Mouse (Mus musculus) lung, adult 2 months (tissue): ENCODE measurements around the gene Tns4. TPM values are rescaled to one million over a fixed set of nuclear protein-coding genes. Genes with fewer than 3 reads are reported as not detected.
A peak's percentile ranks its signal among the peaks of the same experiment; 100 is the strongest.

Experiments
- DNase-seq: peaks from one replicate; pipeline ENCODE4 v3.0.0; 2022
- H3K4me1 ChIP-seq: fragments of 200-500 bp; 2 replicates; pipeline ENCODE4 v1.6.1; 2011; ENCODE audit warnings: low read length; ENCODE audit not compliant: control insufficient read depth, insufficient read depth
- H3K4me3 ChIP-seq: fragments of 200-500 bp; replicated peaks from 2 replicates; pipeline ENCODE3; 2011; ENCODE audit warnings: low read depth, mild to moderate bottlenecking, control low read depth, low read length; ENCODE audit errors: extremely low read depth
- CTCF ChIP-seq: fragments of 200-500 bp; IDR thresholded peaks from 2 replicates; pipeline ENCODE4 v1.5.1; 2011; ENCODE audit warnings: mild to moderate bottlenecking, low read length, control low read depth; ENCODE audit not compliant: insufficient read depth
- POLR2A ChIP-seq: fragments of 200-500 bp; IDR thresholded peaks from 2 replicates; pipeline ENCODE4 v1.6.1; 2011; ENCODE audit warnings: low read depth, mild to moderate bottlenecking, control low read depth, low read length, borderline replicate concordance; ENCODE audit errors: extremely low read depth
- WGBS: fragments of 180-500 bp; shearing (Covaris S2); methylation state at CpG from one replicate; pipeline ENCODE4 v1.1.7; 2018; 5-methylcytosine and 5-hydroxymethylcytosine counted together
- polyA plus RNA-seq: library from polyadenylated mRNA; depleted of rRNA; stranded (reverse); fragments of >200 nt; gene quantifications from 2 replicates; pipeline ENCODE4 v1.2.3, GENCODE M21; 2012

Tns4 gene
- polyA plus RNA-seq, 1 experiment = 4.9 TPM

- WGBS = 30% methylated on average over 16 of the region's 16 CpGs
- Histone ChIP-seq H3K4me1 (peaks cover 11% of the 10 kb centered on the region), H3K4me3 (peak overlapping the region; percentile 67)
- TF ChIP-seq CTCF (no peak), POLR2A (no peak)
- no peak for DNase-seq
Observed at GRCm38 (mm10) chr11:99041841-99042780, 47.0 kb downstream of the Tns4 start.

DNA sequence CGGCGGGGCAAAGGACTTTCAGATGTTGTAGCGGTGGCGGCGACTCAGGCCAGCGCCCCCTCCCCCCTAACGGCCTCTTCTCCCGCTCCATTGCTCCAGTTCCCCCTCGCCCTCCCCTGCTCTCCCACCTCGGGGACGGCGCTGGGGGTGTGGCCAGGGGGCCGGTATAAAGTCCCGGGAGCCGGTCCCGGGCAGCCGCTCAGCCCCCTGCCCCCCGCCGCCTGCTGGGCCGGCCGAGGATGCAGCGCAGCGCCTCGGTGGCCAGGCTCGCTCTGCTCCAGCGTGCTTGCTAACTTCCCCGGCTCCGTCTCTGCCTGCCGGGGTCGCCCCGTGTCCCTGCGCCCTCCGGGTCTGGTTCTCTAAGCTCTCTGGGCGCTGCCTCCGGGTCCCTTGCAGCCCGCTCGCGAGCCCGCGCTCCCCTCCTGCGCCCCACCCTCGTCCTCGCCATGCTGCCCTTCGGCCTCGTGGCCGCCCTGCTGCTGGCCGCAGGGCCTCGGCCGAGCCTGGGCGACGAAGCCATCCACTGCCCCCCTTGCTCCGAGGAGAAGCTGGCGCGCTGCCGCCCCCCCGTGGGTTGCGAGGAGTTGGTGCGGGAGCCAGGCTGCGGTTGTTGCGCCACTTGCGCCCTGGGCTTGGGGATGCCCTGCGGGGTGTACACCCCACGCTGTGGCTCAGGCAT, 47.9 kb downstream of the Tns4 start, which contains the start of gene Igfbp4:
Gene Igfbp4 (plus strand): TSS at position 194 of the 679 bp plus-strand sequence.
- TF ChIP-seq CTCF (no peak), POLR2A (0 out of 2 replicates have a peak, but pooled peaks have one; percentile 39)
- DNase-seq = peak; percentile 52

GRCm38 (mm10) chr11:99040346-99040974, 48.6 kb downstream of the Tns4 start:
- Histone ChIP-seq H3K4me3 (peak overlapping the region; percentile 59), H3K4me1 (peaks cover 11% of the 10 kb centered on the region)
- DNase-seq = no peak
- no peak for TF ChIP-seq POLR2A
- TF ChIP-seq CTCF = peak; percentile 19; the same call in 1 of the 2 replicates
- WGBS = 4% methylated on average over 17 of the region's 17 CpGs

More for the DNA sequence above, 47.9 kb downstream of the Tns4 start, which contains the start of gene Igfbp4:
- WGBS = 1% methylated on average over 63 of the region's 63 CpGs
- H3K4me1 ChIP-seq = peaks cover 11% of the 10 kb centered on the region
- H3K4me3 ChIP-seq = peak within 1 kb of the TSS; percentile 67

GRCm38 (mm10) chr11:99039782-99040181, 49.3 kb downstream of the Tns4 start:
- peak overlapping the region; percentile 59 for H3K4me3 ChIP-seq
- H3K4me1 ChIP-seq = peaks cover 11% of the 10 kb centered on the region
- DNase-seq = peak; percentile 81
- under 1% methylated on average over 15 of the region's 15 CpGs for WGBS
- TF ChIP-seq POLR2A (no peak), CTCF (peak; percentile 84)

DNA sequence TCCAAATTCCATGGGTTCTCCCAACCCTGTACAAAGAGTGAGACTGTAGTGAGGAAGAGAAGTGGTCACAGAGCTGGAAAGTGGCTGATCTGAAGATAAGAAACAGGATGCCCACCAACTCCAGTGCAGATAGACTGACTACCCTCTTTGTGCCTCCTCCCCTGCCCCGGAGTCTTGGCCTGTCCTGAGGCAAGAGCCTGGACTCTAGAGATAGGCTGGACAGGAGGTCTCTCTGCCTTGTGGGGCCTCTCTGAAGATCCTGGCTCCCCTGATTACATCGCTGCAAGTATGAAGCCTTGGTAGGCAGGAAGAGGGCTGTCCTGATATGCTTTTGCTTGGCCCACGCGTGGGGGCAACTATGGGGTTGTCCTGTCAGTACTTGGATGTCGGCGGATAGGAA, 52.9 kb downstream of the Tns4 start:
- TF ChIP-seq CTCF (no peak), POLR2A (no peak)
- WGBS = 61% methylated on average over 6 of the region's 6 CpGs
- DNase-seq = no peak
- Histone ChIP-seq H3K4me1 (peaks cover 6% of the 10 kb centered on the region), H3K4me3 (no peak overlapping the region)

GRCm38 (mm10) chr11:99035350-99035749, 53.8 kb downstream of the Tns4 start:
- Histone ChIP-seq H3K4me3 (no peak overlapping the region), H3K4me1 (peaks cover 5% of the 10 kb centered on the region)
- DNase-seq = no peak
- WGBS = 74% methylated on average over 4 of the region's 4 CpGs
- TF ChIP-seq POLR2A (no peak), CTCF (no peak)

GRCm38 (mm10) chr11:99026899-99027440, 62.1 kb downstream of the Tns4 start:
- H3K4me1 ChIP-seq = no peaks in the 10 kb centered on the region
- H3K4me3 ChIP-seq = no peak overlapping the region
- DNase-seq = no peak
- no peak for TF ChIP-seq POLR2A
- TF ChIP-seq CTCF = no peak
- 82% methylated on average over 12 of the region's 12 CpGs for WGBS

DNA sequence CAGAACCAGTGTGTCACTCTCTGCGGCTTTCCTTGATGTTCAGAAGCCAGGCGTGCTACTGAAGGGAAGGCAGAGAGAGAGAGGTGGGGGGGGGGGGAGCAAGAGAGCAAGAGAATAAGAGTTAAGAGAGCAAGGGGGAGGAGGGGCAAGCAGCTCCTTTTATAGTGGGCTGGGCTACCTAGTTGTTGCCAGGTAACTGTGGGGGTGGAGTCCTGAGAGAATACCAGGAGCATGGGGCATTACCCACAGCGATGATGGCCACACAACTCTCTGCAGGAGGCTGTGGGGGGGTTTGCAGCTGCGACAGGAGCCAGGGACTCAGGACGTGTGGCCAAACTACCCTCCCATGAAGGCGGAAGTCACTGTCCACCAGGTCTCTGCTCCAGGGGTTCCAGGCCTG, 63.2 kb downstream of the Tns4 start:
- TF ChIP-seq POLR2A (no peak), CTCF (no peak)
- Histone ChIP-seq H3K4me1 (no peaks in the 10 kb centered on the region), H3K4me3 (no peak overlapping the region)
- no peak for DNase-seq
- WGBS = 87% methylated on average over 6 of the region's 6 CpGs

DNA sequence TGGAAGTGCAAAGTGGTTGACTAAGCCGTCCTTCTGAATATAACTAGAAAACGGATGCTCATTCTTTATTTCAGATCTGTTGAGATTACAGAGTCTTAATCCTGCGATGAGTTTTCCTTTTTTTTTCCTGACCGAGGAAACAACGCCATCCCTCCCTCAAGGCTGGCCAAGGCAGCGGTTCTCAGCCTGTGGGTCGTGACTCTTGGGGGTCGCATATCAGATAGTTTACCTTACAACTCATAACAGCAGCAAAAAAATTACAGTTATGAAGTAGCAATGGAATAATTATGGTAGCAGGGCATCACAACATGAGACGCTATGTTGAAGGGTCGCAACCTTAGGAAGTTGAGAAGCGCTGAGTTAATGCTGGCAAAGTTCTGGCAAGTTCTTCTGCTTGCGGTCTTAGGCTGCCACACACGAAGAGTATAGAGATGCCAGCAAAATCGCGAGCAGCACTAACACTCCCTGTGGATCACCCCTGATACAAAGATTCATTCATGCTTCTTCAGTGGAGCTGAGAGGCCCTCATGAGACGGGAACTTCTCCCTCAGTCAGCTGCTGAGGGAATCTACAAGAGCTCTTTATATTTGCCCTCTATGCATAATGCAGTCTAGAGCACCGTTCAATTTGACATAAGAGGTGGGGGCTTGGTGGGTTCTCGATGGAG, 64.5 kb downstream of the Tns4 start:
- Histone ChIP-seq H3K4me3 (peak overlapping the region; percentile 78), H3K4me1 (no peaks in the 10 kb centered on the region)
- TF ChIP-seq POLR2A (no peak), CTCF (no peak)
- no peak for DNase-seq
- WGBS = 25% methylated on average over 18 of the region's 18 CpGs
